Mouse (Mus musculus) neural tube, embryonic 14.5 days (tissue): Measurements from ENCODE around the gene Nhp2. TPM values are rescaled to one million over a fixed set of nuclear protein-coding genes. Genes with fewer than 3 reads are reported as not detected.

Experiments
- ATAC-seq: fragments of 200-750 bp; cut with Nextera tagmentation; 2 replicates; pipeline ENCODE4 v1.8.0; 2017; ENCODE audit warnings: low read depth, mild to moderate bottlenecking, moderate TSS enrichment, moderate library complexity
- H3K27ac ChIP-seq: fragments of 300-500 bp; sonication (generic); 2 replicates; pipeline ENCODE4 v1.5.1; 2014; ENCODE audit warnings: low read depth, mild to moderate bottlenecking, control low read depth, low read length, moderate library complexity, mixed read lengths
- H3K27me3 ChIP-seq: fragments of 300-500 bp; sonication (generic); 2 replicates; pipeline ENCODE4 v1.6.1; 2014; ENCODE audit warnings: low read length; ENCODE audit not compliant: control insufficient read depth, insufficient read depth
- H3K36me3 ChIP-seq: fragments of 300-500 bp; sonication (generic); 2 replicates; pipeline ENCODE4 v1.6.1; 2014; ENCODE audit warnings: low read length, mixed read lengths; ENCODE audit not compliant: control insufficient read depth, insufficient read depth
- H3K4me1 ChIP-seq: fragments of 300-500 bp; sonication (generic); 2 replicates; pipeline ENCODE4 v1.6.1; 2014; ENCODE audit warnings: low read length; ENCODE audit not compliant: control insufficient read depth, insufficient read depth
- H3K4me2 ChIP-seq: fragments of 300-500 bp; sonication (generic); 2 replicates; pipeline ENCODE4 v1.6.1; 2014; ENCODE audit warnings: mild to moderate bottlenecking, low read depth, low read length, control low read depth
- H3K4me3 ChIP-seq: fragments of 300-500 bp; sonication (generic); 2 replicates; pipeline ENCODE4 v1.5.1; 2014; ENCODE audit warnings: low read depth, low read length, control low read depth, mixed read lengths
- H3K9ac ChIP-seq: fragments of 300-500 bp; sonication (generic); replicated peaks from 2 replicates; pipeline ENCODE4 v1.6.1; 2014; ENCODE audit warnings: low read depth, mild to moderate bottlenecking, control low read depth, low read length, mixed read lengths
- H3K9me3 ChIP-seq: fragments of 300-500 bp; sonication (generic); 2 replicates; pipeline ENCODE4 v1.6.1; 2016; ENCODE audit warnings: low read length; ENCODE audit not compliant: control insufficient read depth
- WGBS: fragments of 180-500 bp; shearing (Covaris S2); extraction: QIAGEN DNeasy Blood & Tissue Kit; methylation state at CpG from one replicate; pipeline ENCODE4 v1.1.7; 2014; 5-methylcytosine and 5-hydroxymethylcytosine counted together
- polyA plus RNA-seq: library from polyadenylated mRNA; unstranded; fragments of >200 nt; fragmentation: Nextera tagmentation; extraction: Ambion mirVana; gene quantifications from 2 replicates; pipeline ENCODE4 v1.2.1, GENCODE M21; 2014

Nhp2 gene
- polyA plus RNA-seq, 1 experiment from 2014 or later = 112 TPM

GRCm38 (mm10) chr11:51646245-51646644 lies 26.7 kb downstream of the Nhp2 start:
- Histone ChIP-seq H3K27me3 (peaks cover 5% of the 10 kb centered on the region; the same call in 1 of the 2 replicates), H3K9ac (no peak overlapping the region), H3K4me2 (no peak overlapping the region), H3K4me1 (peaks cover 15% of the 10 kb centered on the region), H3K4me3 (no peak overlapping the region), H3K9me3 (no peaks in the 10 kb centered on the region), H3K36me3 (no peaks in the 10 kb centered on the region), H3K27ac (no peak overlapping the region)
- ATAC-seq = no peak
- 86% methylated on average over 7 of the region's 7 CpGs for WGBS

GRCm38 (mm10) chr11:51646751-51647667 lies 27.5 kb downstream of the Nhp2 start:
- no peak overlapping the region for H3K4me3 ChIP-seq
- H3K27ac ChIP-seq = peak overlapping the region; percentile 46; the same call in 1 of the 2 replicates
- H3K36me3 ChIP-seq = no peaks in the 10 kb centered on the region
- H3K9ac ChIP-seq = no peak overlapping the region
- no peak for ATAC-seq
- H3K4me2 ChIP-seq = no peak overlapping the region
- H3K4me1 ChIP-seq = peaks cover 15% of the 10 kb centered on the region
- H3K9me3 ChIP-seq = no peaks in the 10 kb centered on the region
- H3K27me3 ChIP-seq = peaks cover 5% of the 10 kb centered on the region; the same call in 1 of the 2 replicates
- WGBS = 52% methylated on average over 15 of the region's 15 CpGs

- no peaks in the 10 kb centered on the region for H3K9me3 ChIP-seq
- no peak overlapping the region for H3K9ac ChIP-seq
- ATAC-seq = peak; percentile 16; the same call in 1 of the 2 replicates
- H3K4me2 ChIP-seq = peak overlapping the region; percentile 70; the same call in 1 of the 2 replicates
- no peaks in the 10 kb centered on the region for H3K36me3 ChIP-seq
- peaks cover 15% of the 10 kb centered on the region for H3K4me1 ChIP-seq
- H3K4me3 ChIP-seq = no peak overlapping the region
- WGBS = 14% methylated on average over 3 of the region's 3 CpGs
- H3K27ac ChIP-seq = no peak overlapping the region
- H3K27me3 ChIP-seq = peaks cover 5% of the 10 kb centered on the region; the same call in 1 of the 2 replicates
Measured at GRCm38 (mm10) chr11:51648566-51648965, 29.0 kb downstream of the Nhp2 start.

GRCm38 (mm10) chr11:51649111-51649888 lies 29.8 kb downstream of the Nhp2 start:
- no peaks in the 10 kb centered on the region for H3K36me3 ChIP-seq
- no peak for ATAC-seq
- H3K4me3 ChIP-seq = peak overlapping the region; percentile 53; the same call in 1 of the 2 replicates
- no peaks in the 10 kb centered on the region for H3K9me3 ChIP-seq
- H3K9ac ChIP-seq = peak overlapping the region; percentile 21; the same call in 1 of the 2 replicates
- H3K4me1 ChIP-seq = peaks cover 15% of the 10 kb centered on the region
- peak overlapping the region; percentile 70 for H3K4me2 ChIP-seq
- H3K27ac ChIP-seq = no peak overlapping the region
- WGBS = 29% methylated on average over 11 of the region's 11 CpGs
- H3K27me3 ChIP-seq = peaks cover 5% of the 10 kb centered on the region; the same call in 1 of the 2 replicates

GRCm38 (mm10) chr11:51649889-51650199 lies 30.3 kb downstream of the Nhp2 start:
- Histone ChIP-seq H3K27me3 (peaks cover 5% of the 10 kb centered on the region; the same call in 1 of the 2 replicates), H3K4me3 (peak overlapping the region; percentile 53), H3K4me1 (peaks cover 15% of the 10 kb centered on the region), H3K9me3 (no peaks in the 10 kb centered on the region), H3K9ac (peak overlapping the region; percentile 53), H3K36me3 (no peaks in the 10 kb centered on the region), H3K4me2 (peak overlapping the region; percentile 70), H3K27ac (no peak overlapping the region)
- ATAC-seq = no peak
- 3% methylated on average over 7 of the region's 7 CpGs for WGBS

- Histone ChIP-seq H3K4me1 (peaks cover 15% of the 10 kb centered on the region), H3K9ac (peak overlapping the region; percentile 53), H3K4me2 (peak overlapping the region; percentile 70), H3K4me3 (peak overlapping the region; percentile 53), H3K27ac (no peak overlapping the region), H3K9me3 (no peaks in the 10 kb centered on the region), H3K27me3 (peaks cover 5% of the 10 kb centered on the region; the same call in 1 of the 2 replicates), H3K36me3 (no peaks in the 10 kb centered on the region)
- 0% methylated on average over 27 of the region's 30 CpGs for WGBS
- peak; percentile 15; the same call in 1 of the 2 replicates for ATAC-seq
Measured at GRCm38 (mm10) chr11:51650261-51650660, 30.7 kb downstream of the Nhp2 start.

GRCm38 (mm10) chr11:51650691-51651515 lies 31.4 kb downstream of the Nhp2 start, which contains the start of the genes N4bp3 and D930048N14Rik:
N4bp3 (minus strand) TSS chr11:51650842.
D930048N14Rik (plus strand) TSS chr11:51650954.
- WGBS = 2% methylated on average over 67 of the region's 70 CpGs
- peaks cover 5% of the 10 kb centered on the region; the same call in 1 of the 2 replicates for H3K27me3 ChIP-seq

GRCm38 (mm10) chr11:51652889-51653418 lies 33.4 kb downstream of the Nhp2 start:
- 91% methylated on average over 4 of the region's 4 CpGs for WGBS
- Histone ChIP-seq H3K36me3 (no peaks in the 10 kb centered on the region), H3K9ac (no peak overlapping the region), H3K4me1 (peaks cover 15% of the 10 kb centered on the region), H3K9me3 (no peaks in the 10 kb centered on the region), H3K4me2 (no peak overlapping the region), H3K27me3 (peaks cover 5% of the 10 kb centered on the region; the same call in 1 of the 2 replicates), H3K27ac (no peak overlapping the region), H3K4me3 (no peak overlapping the region)
- no peak for ATAC-seq

More at GRCm38 (mm10) chr11:51650691-51651515, 31.4 kb downstream of the Nhp2 start, which contains the start of the genes N4bp3 and D930048N14Rik:
- Histone ChIP-seq H3K9me3 (no peaks in the 10 kb centered on the region), H3K4me1 (peaks cover 15% of the 10 kb centered on the region), H3K9ac (peak within 1 kb of the TSS; percentile 53), H3K36me3 (no peaks in the 10 kb centered on the region), H3K4me2 (peak within 1 kb of the TSS; percentile 70), H3K27ac (0 out of 2 replicates have a peak within 1 kb of the TSS, but pooled peaks have one; percentile 23), H3K4me3 (peak within 1 kb of the TSS; percentile 53)
- ATAC-seq = peak; percentile 82
